Mouse (Mus musculus): ENCODE measurements around the gene Senp3. TPM values are rescaled to one million over a fixed set of nuclear protein-coding genes. Genes with fewer than 3 reads are reported as not detected.
"Not testable (repeated sequence)": the region's sequence is repeated elsewhere in the genome, so short reads cannot be mapped to it uniquely, and the experiment has no call there.

Gene Senp3
- total RNA-seq, 4 experiments from 2014 or later = 82.9 to 123 (median 105) TPM

GRCm38 (mm10) chr11:69655264-69656064, 26.4 kb downstream of the Senp3 start, which contains the start of gene Sox15:
Gene Sox15 (plus strand): TSS chr11:69655314.
- DNase-seq (ENCODE audit: low spot score in 2 of 2) = peak in 1 of 2 experiments; percentile 72

GRCm38 (mm10) chr11:69654760-69655159, 27.1 kb downstream of the Senp3 start:
- no peak for DNase-seq (ENCODE audit: low spot score in 2 of 2)

DNA sequence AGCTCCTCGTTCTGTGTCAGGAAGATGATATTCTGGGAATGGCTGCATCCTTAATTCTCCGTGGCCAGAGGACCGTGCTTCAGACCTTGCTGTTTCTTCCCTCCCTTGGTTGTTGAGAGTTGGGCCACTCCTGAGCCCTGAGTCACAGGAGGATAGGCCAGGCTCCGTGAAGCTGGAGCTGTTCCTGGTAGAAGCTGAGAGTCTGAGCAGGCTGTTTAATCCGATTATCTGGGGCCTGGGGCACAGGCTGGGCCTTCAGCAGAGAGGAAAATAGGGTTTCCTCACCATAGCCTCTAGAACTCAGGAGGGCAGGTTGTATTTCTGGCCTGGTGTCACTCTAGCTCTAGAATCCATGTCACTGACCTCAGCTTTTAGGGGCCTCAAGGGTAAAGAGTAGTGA, 28.5 kb downstream of the Senp3 start:
- no peak for DNase-seq (ENCODE audit: low spot score in 2 of 2)

DNA sequence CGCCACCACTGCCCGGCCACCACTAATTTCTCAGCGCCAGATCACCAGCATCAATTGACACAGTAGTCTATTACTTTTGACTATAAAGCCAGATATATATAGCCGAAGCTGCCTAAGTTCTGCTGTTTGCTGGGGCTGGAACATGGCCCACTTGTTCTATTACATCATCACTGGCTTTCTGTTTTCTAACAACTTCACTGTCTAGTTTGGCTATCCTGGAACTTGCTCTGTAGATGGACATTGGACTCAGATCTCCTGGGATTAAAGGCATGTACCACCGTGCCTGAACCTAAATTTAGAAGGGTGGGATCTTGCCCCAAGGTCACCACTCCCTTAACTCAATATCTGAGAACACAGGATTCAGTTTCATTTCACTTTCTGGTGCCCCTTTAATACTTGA, 36.0 kb downstream of the Senp3 start:
- no peak for DNase-seq (ENCODE audit: low spot score in 2 of 2)

GRCm38 (mm10) chr11:69635471-69635870, 46.4 kb downstream of the Senp3 start:
- no peak for DNase-seq (ENCODE audit: low spot score in 2 of 2)

GRCm38 (mm10) chr11:69633128-69633866, 48.6 kb downstream of the Senp3 start:
- DNase-seq (ENCODE audit: low spot score in 2 of 2) = no peak

GRCm38 (mm10) chr11:69632284-69633089, 49.4 kb downstream of the Senp3 start, which contains the start of gene Fxr2:
Gene Fxr2 (plus strand): TSS chr11:69632990.
- DNase-seq (ENCODE audit: low spot score in 2 of 2) = peak; percentile 100

GRCm38 (mm10) chr11:69629802-69630201, 52.1 kb downstream of the Senp3 start:
- DNase-seq (ENCODE audit: low spot score in 2 of 2) = no peak

DNA sequence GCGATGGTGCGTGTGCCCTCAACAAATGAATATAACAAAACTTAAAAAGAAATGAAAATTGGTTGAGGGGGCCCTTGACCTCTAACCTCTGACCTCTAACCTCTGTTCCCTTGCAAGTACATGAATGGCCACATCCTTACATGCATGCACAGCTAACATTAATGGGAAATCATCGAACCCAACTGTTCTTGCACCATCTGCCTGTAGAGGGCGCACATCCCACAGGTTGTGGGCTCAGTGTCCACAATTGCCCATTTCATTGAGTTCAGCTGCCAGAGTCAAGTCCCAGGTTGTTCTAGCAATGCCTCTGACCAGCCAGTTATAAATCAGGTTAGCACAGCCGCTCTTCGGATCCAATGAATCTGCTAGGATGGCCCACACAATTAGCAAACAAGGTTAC, 53.6 kb downstream of the Senp3 start:
- peak; percentile 65 to 78 for DNase-seq (ENCODE audit: low spot score in 2 of 2)

DNA sequence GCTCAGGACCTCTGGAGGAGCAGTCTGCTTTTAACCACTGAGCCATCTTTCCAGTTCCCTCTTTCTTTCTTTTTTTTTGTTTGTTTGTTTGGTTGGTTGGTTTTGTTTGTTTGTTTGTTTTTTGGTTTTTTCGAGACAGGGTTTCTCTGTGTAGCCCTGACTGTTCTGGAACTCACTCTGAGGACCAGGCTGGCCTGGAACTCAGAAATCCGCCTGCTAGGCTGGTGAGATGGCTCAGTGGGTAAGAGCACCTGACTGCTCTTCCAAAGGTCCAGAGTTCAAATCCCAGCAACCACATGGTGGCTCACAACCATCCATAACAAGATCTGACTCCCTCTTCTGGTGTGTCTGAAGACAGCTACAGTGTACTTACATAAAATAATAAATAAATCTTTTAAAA, 57.5 kb downstream of the Senp3 start:
- DNase-seq (ENCODE audit: low spot score in 2 of 2) = not testable (repeated sequence)

Small RNAs within 50 kb of the gene (microRNA-seq; reads per million reads assigned to microRNA genes)
- gene Mir1934 (2.9 to 8.8 reads per million in 2 experiments), gene Mir467f (0 reads per million in 2 experiments)

Other genes with a start within 250 kb of the Senp3 start
- gene Dnah2, start 133.0 kb downstream of the Senp3 start, total RNA-seq (2022) = 1 to 10 TPM; 3.1 to 6.3 (median 5.0) TPM
- 100 to 1,000 TPM; 115 to 132 (median 124) TPM for gene Efnb3, start 121.9 kb downstream of the Senp3 start, total RNA-seq (2022)
- gene Wrap53, start 101.8 kb downstream of the Senp3 start, total RNA-seq (2022) = 10 to 100 TPM; 12.2 to 17.8 (median 12.3) TPM
- 10 to 100 TPM; 27.7 to 36.7 (median 33.7) TPM for gene Trp53, start 101.7 kb downstream of the Senp3 start, total RNA-seq (2022)
- gene Atp1b2, start 76.1 kb downstream of the Senp3 start, total RNA-seq (2022) = 100 to 1,000 TPM; 386 to 493 (median 443) TPM
- under 1 TPM in 2 of 4 experiments, not detected in 2; 0.59 to 0.92 TPM for gene Shbg, start 64.2 kb downstream of the Senp3 start, total RNA-seq (2022)
- 10 to 100 TPM; 13.3 to 19.2 (median 14.8) TPM for gene Sat2, start 60.1 kb downstream of the Senp3 start, total RNA-seq (2022)
- 100 to 1,000 TPM; 132 to 154 (median 139) TPM for gene Fxr2, start 49.1 kb downstream of the Senp3 start, total RNA-seq (2022)
- gene Sox15, start 26.8 kb downstream of the Senp3 start, total RNA-seq (2022) = not detected
- 10 to 100 TPM; 51.3 to 60.6 (median 56.8) TPM for gene Mpdu1, start 19.4 kb downstream of the Senp3 start, total RNA-seq (2022)
- gene Cd68, start 15.9 kb downstream of the Senp3 start, total RNA-seq (2022) = 100 to 1,000 TPM in 1 of 4 experiments, 10 to 100 TPM in 3; 10.8 to 113 (median 55.2) TPM
- 100 to 1,000 TPM; 319 to 328 (median 325) TPM for gene Eif4a1, start 9.7 kb downstream of the Senp3 start, total RNA-seq (2022)
- gene Tnfsf13, start 3.7 kb upstream of the Senp3 start, total RNA-seq (2022) = 1 to 10 TPM; 2.9 to 3.8 (median 3.2) TPM
- 10 to 100 TPM in 3 of 4 experiments, 1 to 10 TPM in 1; 9.5 to 17.3 (median 14.4) TPM for gene Tnfsf12, start 13.8 kb upstream of the Senp3 start, total RNA-seq (2022)
- gene Tnfsfm13, start 14.0 kb upstream of the Senp3 start, total RNA-seq (2022) = 1 to 10 TPM in 3 of 4 experiments, under 1 TPM in 1; 0.83 to 2.2 (median 1.3) TPM
- 10 to 100 TPM; 53.8 to 60.8 (median 59.1) TPM for gene Polr2a, start 76.6 kb upstream of the Senp3 start, total RNA-seq (2022)
- not detected for gene Slc35g3, start 79.9 kb upstream of the Senp3 start, total RNA-seq (2022)
- 100 to 1,000 TPM; 121 to 145 (median 129) TPM for gene Zbtb4, start 83.8 kb upstream of the Senp3 start, total RNA-seq (2022)
- 1 to 10 TPM in 3 of 4 experiments, under 1 TPM in 1; 0.49 to 2.2 (median 1.1) TPM for gene Chrnb1, start 113.9 kb upstream of the Senp3 start, total RNA-seq (2022)
- 10 to 100 TPM; 26.1 to 36.5 (median 30.6) TPM for gene Fgf11, start 119.8 kb upstream of the Senp3 start, total RNA-seq (2022)
- gene Tmem102, start 123.5 kb upstream of the Senp3 start, total RNA-seq (2022) = under 1 TPM in 2 of 4 experiments, not detected in 2; 0.17 to 0.47 TPM
- not detected for gene Gm39566, start 133.2 kb upstream of the Senp3 start, total RNA-seq (2022)
- not detected for gene Spem2, start 136.4 kb upstream of the Senp3 start, total RNA-seq (2022)
- under 1 TPM in 2 of 4 experiments, not detected in 2; 0.31 to 0.75 TPM for gene Spem1, start 140.1 kb upstream of the Senp3 start, total RNA-seq (2022)
- 100 to 1,000 TPM; 189 to 200 (median 199) TPM for gene Nlgn2, start 155.7 kb upstream of the Senp3 start, total RNA-seq (2022)
- gene Tmem256, start 156.4 kb upstream of the Senp3 start, total RNA-seq (2022) = 100 to 1,000 TPM; 113 to 131 (median 121) TPM
- 10 to 100 TPM; 17.1 to 21.8 (median 20.0) TPM for gene Plscr3, start 164.3 kb upstream of the Senp3 start, total RNA-seq (2022)
- not detected for gene Tnk1, start 176.6 kb upstream of the Senp3 start, total RNA-seq (2022)
- not detected for gene Tmem95, start 195.9 kb upstream of the Senp3 start, total RNA-seq (2022)
- 1 to 10 TPM; 1.4 to 2.8 (median 1.6) TPM for gene Kctd11, start 199.3 kb upstream of the Senp3 start, total RNA-seq (2022)
- under 1 TPM in 2 of 4 experiments, not detected in 2; 0.14 to 0.34 TPM for gene Acap1, start 213.5 kb upstream of the Senp3 start, total RNA-seq (2022)
- gene 2810408A11Rik, start 218.9 kb upstream of the Senp3 start, total RNA-seq (2022) = under 1 TPM in 2 of 4 experiments, not detected in 2; 0.64 to 0.72 TPM
- gene Neurl4, start 219.0 kb upstream of the Senp3 start, total RNA-seq (2022) = 100 to 1,000 TPM in 3 of 4 experiments, 10 to 100 TPM in 1; 92.4 to 126 (median 112) TPM
- 10 to 100 TPM; 28.2 to 44.5 (median 38.4) TPM for gene Gps2, start 231.8 kb upstream of the Senp3 start, total RNA-seq (2022)
- 100 to 1,000 TPM; 395 to 425 (median 420) TPM for gene Eif5a, start 239.9 kb upstream of the Senp3 start, total RNA-seq (2022)

Data from layer of hippocampus, adult 8-10 months (tissue).